Mouse (Mus musculus) liver, adult 2 months (tissue): ENCODE measurements around the gene Pbx4. TPM values are rescaled to one million over a fixed set of nuclear protein-coding genes. Genes with fewer than 3 reads are reported as not detected.

ENCODE experiments used
- DNase-seq: peaks from one replicate; pipeline ENCODE4 v3.0.0-alpha.2; 2011; ENCODE audit warnings: low read depth, low spot score; ENCODE audit errors: extremely low read depth
- H3K27ac ChIP-seq: fragments of 200-500 bp; replicated peaks from 2 replicates; pipeline ENCODE4 v1.5.1; 2012; ENCODE audit warnings: low read depth, mild to moderate bottlenecking, control low read depth, inconsistent platforms, low read length; ENCODE audit not compliant: insufficient read depth
- H3K27me3 ChIP-seq: fragments of 200-500 bp; 2 replicates; pipeline ENCODE4 v1.6.1; 2012; ENCODE audit warnings: mild to moderate bottlenecking, moderate library complexity, low read length, inconsistent platforms; ENCODE audit not compliant: control insufficient read depth, insufficient read depth
- H3K36me3 ChIP-seq: fragments of 200-500 bp; 2 replicates; pipeline ENCODE4 v1.6.1; 2012; ENCODE audit warnings: low read length, inconsistent platforms; ENCODE audit not compliant: control insufficient read depth, insufficient read depth
- H3K4me1 ChIP-seq: fragments of 200-500 bp; 2 replicates; pipeline ENCODE4 v1.6.1; 2011; ENCODE audit warnings: low read length; ENCODE audit not compliant: control insufficient read depth, insufficient read depth
- H3K4me3 ChIP-seq: fragments of 200-500 bp; 2 replicates; pipeline ENCODE4 v1.5.1; 2011; ENCODE audit warnings: low read depth, mild to moderate bottlenecking, control low read depth, low read length, moderate library complexity; ENCODE audit not compliant: insufficient read depth
- H3K79me2 ChIP-seq: fragments of 200-500 bp; 2 replicates; pipeline ENCODE4 v1.6.1; 2012; ENCODE audit warnings: inconsistent platforms, mild to moderate bottlenecking, low read length, moderate library complexity; ENCODE audit not compliant: control insufficient read depth, insufficient read depth
- H3K9ac ChIP-seq: fragments of 200-500 bp; 2 replicates; pipeline ENCODE4 v1.6.1; 2012; ENCODE audit warnings: low read depth, mild to moderate bottlenecking, control low read depth, inconsistent platforms, low read length
- CTCF ChIP-seq: fragments of 200-500 bp; IDR thresholded peaks from 2 replicates; pipeline ENCODE4 v1.5.1; 2011; ENCODE audit warnings: low read depth, low read length, control low read depth
- POLR2A ChIP-seq: fragments of 200-500 bp; IDR thresholded peaks from 2 replicates; pipeline ENCODE4 v1.6.1; 2011; ENCODE audit warnings: low read length, control low read depth; ENCODE audit not compliant: insufficient read depth; ENCODE audit errors: extremely low read depth
- WGBS: fragments of 180-500 bp; shearing (Covaris S2); methylation state at CpG from one replicate; pipeline ENCODE4 v1.1.7; 2018; 5-methylcytosine and 5-hydroxymethylcytosine counted together
- polyA plus RNA-seq: library from polyadenylated mRNA; depleted of rRNA; stranded (reverse); fragments of >200 nt; gene quantifications from 2 replicates; pipeline ENCODE4 v1.2.3, GENCODE M21; 2012
- total RNA-seq: library from RNA; depleted of rRNA; stranded (reverse); fragments of >200 nt; gene quantifications from 2 replicates; pipeline ENCODE4 v1.2.3, GENCODE M21; 2014

Gene Pbx4
- total and polyA plus RNA-seq, 2 experiments, result 0.46 to 1.7 TPM

DNA sequence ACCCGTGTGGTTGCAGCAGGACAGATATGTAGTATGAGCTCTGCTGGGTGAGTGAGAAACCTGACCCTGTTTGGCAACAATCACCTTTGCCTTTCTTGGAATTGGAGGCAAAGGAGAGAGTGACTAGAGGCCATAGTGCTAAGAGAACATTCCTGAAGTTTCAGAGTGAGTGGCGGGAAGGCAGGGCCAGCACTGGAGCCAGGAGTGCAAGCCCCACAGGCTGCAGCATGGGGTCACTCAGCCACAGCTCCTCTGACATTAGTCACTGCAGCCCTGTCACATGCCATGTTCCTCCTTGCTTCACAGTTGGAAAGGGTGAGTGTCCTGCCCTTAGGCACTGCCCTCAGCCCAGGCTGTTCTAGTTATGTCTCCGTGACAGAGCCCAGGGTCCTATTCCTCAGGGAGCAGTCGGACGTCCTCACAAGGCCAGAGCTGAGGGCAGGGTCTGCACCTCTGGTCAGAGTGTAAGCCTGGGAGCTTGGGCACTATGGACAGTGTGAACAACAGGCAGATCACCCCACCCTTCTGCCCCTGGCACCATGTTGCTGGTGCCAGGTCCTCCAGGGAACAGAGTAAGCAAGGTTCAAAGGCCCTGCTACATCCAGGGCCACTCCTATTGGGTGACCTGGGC, 35.5 kb downstream of the Pbx4 start:
- peaks cover 3% of the 10 kb centered on the region; the same call in 1 of the 2 replicates for H3K4me1 ChIP-seq
- peak; percentile 72 for DNase-seq
- no peak overlapping the region for H3K9ac ChIP-seq
- no peak overlapping the region for H3K4me3 ChIP-seq
- no peaks in the 10 kb centered on the region for H3K36me3 ChIP-seq
- TF ChIP-seq POLR2A (no peak), CTCF (no peak)
- no peaks in the 10 kb centered on the region for H3K79me2 ChIP-seq
- no peaks in the 10 kb centered on the region for H3K27me3 ChIP-seq
- no peak overlapping the region for H3K27ac ChIP-seq
- WGBS, result 63% methylated on average over 5 of the region's 5 CpGs

DNA sequence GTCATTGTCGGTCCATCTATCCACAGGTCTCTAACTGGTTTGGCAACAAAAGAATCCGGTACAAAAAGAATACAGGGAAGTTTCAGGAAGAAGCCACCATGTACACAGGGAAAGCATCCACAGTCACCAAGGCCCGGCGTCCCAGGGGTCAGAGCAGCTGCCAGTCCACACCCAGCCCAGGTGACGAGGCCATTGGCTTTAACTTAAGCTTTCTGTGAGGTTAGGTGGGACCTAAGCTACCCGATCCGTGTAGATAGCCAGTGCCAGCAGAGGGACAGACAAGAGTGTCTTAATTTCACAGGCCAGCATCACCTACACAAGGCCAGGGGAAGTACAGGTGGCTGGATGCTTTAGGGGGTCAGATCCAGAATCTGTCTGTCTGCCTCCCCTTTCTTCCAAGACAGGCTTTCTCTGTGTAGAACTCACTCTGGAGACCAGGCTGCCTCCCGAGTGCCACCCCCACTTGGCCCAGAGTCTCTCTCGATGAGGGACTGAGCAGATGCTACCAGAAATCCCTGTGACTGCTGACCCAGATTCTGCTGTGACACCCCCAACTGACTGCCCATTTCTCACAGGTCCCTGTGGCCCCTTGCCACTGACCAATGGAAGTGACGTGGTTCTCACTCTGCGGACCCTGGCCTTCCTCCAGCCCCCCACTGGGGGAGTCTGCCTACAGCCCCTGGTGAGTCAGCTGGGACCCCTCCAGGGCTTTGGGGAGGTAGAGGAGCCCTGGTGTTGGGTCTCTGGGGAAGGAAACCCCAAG, 37.9 kb downstream of the Pbx4 start:
- no peaks in the 10 kb centered on the region for H3K79me2 ChIP-seq
- TF ChIP-seq POLR2A (no peak), CTCF (no peak)
- no peak overlapping the region for H3K27ac ChIP-seq
- peaks cover 3% of the 10 kb centered on the region; the same call in 1 of the 2 replicates for H3K4me1 ChIP-seq
- no peak overlapping the region for H3K4me3 ChIP-seq
- no peak for DNase-seq
- WGBS, result 88% methylated on average over 11 of the region's 11 CpGs
- H3K36me3 ChIP-seq, result no peaks in the 10 kb centered on the region
- no peak overlapping the region for H3K9ac ChIP-seq
- H3K27me3 ChIP-seq, result no peaks in the 10 kb centered on the region

DNA sequence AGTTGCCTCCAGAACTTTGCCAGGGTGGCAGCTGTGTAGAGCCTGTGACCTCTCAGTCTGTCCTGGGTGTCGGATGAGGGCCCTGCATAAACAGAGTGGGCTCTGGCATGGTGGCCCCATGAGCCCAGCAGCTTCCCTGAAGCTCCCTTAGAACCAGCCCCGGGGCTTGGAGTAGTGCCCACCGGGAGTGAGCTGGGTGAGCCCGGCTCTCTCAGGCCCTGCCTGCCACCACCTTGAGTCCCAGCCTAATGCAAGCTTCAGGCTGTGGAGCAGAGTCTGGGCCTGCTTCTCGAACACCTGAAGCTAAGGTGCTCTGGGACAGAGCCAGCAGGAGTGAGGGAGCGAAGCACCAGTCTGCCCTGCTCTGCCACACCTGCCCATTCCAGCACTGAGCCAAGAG, 38.6 kb downstream of the Pbx4 start:
- peaks cover 3% of the 10 kb centered on the region; the same call in 1 of the 2 replicates for H3K4me1 ChIP-seq
- no peak for TF ChIP-seq CTCF
- no peak for TF ChIP-seq POLR2A
- no peak for DNase-seq
- no peak overlapping the region for H3K9ac ChIP-seq
- no peak overlapping the region for H3K27ac ChIP-seq
- 78% methylated on average over 6 of the region's 6 CpGs for WGBS
- no peaks in the 10 kb centered on the region for H3K36me3 ChIP-seq
- H3K27me3 ChIP-seq, result no peaks in the 10 kb centered on the region
- H3K4me3 ChIP-seq, result no peak overlapping the region
- no peaks in the 10 kb centered on the region for H3K79me2 ChIP-seq

DNA sequence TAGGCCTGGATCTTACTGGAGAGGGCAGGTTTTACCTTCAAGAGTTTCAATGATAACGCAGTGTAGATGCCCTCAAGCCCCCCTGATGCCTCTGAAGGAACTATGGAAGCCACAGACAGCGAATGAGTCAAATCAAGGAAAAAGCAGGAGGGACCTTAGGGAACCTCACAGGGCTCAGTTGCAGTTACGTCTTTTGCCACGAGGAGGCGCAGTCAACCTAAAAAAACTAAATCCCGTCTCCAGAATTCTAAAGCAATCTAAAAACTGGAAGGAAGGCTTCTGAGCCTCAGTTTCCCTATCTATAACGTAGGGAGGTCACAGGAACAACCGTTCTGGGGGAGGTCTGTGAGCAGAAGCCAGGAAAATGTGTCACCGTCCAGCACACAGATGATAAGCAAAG, 41.9 kb downstream of the Pbx4 start:
- DNase-seq, result peak; percentile 39
- Histone ChIP-seq H3K4me1 (no peaks in the 10 kb centered on the region), H3K9ac (no peak overlapping the region), H3K27ac (no peak overlapping the region), H3K4me3 (no peak overlapping the region), H3K79me2 (no peaks in the 10 kb centered on the region), H3K27me3 (no peaks in the 10 kb centered on the region), H3K36me3 (no peaks in the 10 kb centered on the region)
- WGBS, result 13% methylated on average over 9 of the region's 9 CpGs
- TF ChIP-seq CTCF, result peak; percentile 68
- TF ChIP-seq POLR2A, result no peak

DNA sequence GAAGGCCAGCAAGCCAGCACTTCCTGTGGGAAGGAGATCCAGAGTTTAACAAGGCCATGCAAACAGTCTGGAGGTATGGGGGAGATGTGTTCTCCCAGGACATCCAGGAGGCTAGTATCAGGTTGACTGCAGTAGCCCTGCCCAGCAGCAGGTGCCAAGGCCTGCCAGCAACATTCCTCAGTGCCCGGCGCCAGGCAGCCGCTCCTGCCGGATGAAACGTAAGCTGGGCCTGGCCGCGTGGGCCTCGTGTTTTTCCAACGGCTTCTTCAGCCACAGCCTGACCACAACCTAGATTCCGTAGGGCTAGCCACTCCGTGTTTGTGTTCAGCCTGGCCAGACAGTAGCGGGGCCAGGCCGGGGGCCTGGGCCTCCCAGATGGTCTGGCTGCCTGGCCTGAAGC, 42.4 kb downstream of the Pbx4 start:
- 0 out of 2 replicates have a peak, but pooled peaks have one; percentile 0 for TF ChIP-seq CTCF
- no peak for TF ChIP-seq POLR2A
- Histone ChIP-seq H3K27ac (no peak overlapping the region), H3K79me2 (no peaks in the 10 kb centered on the region), H3K4me3 (no peak overlapping the region), H3K4me1 (no peaks in the 10 kb centered on the region), H3K9ac (no peak overlapping the region), H3K27me3 (no peaks in the 10 kb centered on the region), H3K36me3 (no peaks in the 10 kb centered on the region)
- 85% methylated on average over 13 of the region's 13 CpGs for WGBS
- DNase-seq, result no peak

DNA sequence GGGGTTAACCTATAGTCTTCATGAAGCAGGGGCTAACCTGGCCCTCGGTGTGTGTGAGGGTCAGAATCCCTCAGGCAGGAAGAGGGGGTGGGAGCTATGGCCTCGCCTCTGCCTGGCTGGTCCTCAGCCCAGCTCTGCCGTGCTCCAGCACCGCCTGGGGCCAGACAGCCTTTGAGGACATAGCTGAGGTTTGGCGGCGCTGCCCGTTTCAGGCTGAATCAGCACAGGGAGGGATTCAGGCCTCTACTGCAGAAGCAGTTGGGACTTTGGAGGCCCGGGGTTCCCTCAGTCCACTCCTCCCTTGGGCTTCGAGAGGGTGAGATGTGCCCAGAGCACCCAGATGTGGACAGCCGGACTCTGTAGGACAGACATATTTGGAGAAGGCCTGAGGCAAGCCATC, 43.8 kb downstream of the Pbx4 start:
- 61% methylated on average over 10 of the region's 10 CpGs for WGBS
- TF ChIP-seq CTCF (no peak), POLR2A (no peak)
- Histone ChIP-seq H3K36me3 (no peaks in the 10 kb centered on the region), H3K9ac (no peak overlapping the region), H3K4me1 (no peaks in the 10 kb centered on the region), H3K4me3 (no peak overlapping the region), H3K27ac (no peak overlapping the region), H3K27me3 (peaks cover 8% of the 10 kb centered on the region), H3K79me2 (no peaks in the 10 kb centered on the region)
- DNase-seq, result no peak
